Mouse (Mus musculus): ENCODE data around the gene Efcc1.
"Not testable (repeated sequence)": the region's sequence is repeated elsewhere in the genome, so short reads cannot be mapped to it uniquely, and the experiment has no call there.

The Efcc1 gene

DNA sequence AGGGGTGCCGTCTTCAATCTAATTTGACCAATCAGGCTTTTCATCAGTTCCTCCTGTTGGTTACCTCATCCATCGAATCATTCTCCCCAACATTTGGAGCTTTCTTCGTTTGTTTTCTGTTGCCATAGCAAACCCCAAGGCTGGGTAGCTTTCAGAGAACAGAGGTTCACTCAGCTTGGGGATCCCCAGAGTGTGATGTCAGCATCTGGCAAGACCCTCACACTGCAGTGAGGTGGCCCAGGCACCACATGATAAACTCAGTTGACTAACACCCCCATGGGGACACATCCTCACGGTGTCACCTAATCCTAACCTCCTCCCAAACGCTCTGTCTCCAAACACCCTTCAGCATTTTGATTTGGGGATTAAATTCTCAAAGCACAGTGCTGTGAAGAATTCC lies 12.6 kb downstream of the Efcc1 start:
- DNase-seq (ENCODE audit: low spot score in 2 of 2): no peak

DNA sequence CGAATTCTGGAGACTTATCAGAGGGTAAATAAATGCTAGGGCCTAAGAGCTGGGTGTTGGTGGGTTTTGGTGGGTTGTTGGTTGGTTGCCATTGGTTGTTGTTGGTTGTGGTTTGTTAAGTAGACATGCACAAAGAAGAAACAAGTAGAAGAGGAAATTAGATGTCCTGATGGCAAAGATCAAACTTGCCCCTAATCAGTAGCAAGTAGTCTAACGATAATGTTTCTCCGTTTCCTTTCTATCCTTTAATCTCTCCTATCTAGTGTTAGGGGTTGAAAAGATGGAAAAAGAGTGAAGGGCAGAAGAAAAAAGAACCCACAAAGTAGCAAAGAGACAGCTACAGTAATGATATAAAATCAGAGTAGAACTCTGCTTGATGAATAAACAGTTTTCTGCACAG lies 14.0 kb downstream of the Efcc1 start:
- no peak for DNase-seq (ENCODE audit: low spot score in 2 of 2)

DNA sequence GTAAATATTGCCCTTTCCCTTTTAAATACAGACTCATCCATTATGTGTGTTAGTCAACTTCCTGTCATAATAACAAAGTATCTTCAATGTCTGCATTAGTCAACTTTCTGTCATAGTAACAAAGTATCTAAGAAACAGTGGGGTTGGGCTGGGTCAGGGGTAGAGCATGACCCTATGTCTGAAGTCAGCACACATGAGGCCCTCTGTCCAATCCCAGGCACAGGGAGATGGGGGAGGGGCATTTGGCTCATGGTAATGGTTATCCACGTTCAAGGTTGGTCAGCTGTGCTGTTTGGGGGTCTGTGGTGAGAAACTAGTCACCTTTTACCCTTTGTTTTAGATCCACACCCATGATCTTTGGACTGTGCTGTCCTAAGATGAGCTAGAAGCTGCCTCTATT lies 14.6 kb downstream of the Efcc1 start:
- DNase-seq (ENCODE audit: low spot score in 2 of 2): no peak

DNA sequence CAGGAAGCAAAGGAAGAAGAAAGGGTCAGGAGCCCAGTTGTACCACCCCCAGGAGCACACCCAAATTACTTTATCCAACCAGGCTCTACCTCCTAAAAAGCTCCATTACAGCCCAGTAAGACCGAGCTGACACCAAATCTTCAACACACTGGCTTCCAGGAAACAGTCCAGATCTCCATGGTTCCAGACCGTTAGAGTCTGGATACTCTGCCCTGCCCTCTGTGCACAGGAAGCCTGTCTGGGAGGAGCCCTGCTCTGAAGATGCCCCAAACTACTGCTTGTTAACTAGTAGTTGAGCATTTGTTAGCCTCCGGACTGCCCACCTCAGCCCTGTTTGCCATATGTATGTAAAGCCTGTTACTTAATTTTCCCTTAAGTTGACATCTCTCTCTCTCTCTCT lies 15.4 kb downstream of the Efcc1 start:
- DNase-seq (ENCODE audit: low spot score in 2 of 2): no peak

DNA sequence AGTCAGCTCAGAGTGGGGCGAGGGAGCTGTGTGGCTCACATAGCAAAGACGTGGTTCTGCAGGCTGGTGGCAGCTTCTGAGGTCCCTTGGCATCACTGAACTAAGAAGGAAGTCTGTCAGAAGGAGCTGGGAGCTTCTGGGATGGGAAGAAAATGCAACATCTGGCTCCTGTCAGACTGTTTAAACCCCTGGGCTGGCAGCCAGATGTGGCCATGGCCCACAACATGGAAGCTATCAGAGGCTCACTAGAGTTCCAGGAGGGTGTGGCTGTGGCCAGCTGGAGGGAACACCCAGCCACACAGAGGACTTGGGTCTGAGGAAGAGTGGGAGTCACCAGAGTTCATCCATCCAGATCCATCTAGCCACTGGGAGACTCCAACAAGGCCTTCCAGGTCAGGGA lies 16.2 kb downstream of the Efcc1 start:
- DNase-seq (ENCODE audit: low spot score in 2 of 2): peak in 1 of 2 experiments; percentile 70

DNA sequence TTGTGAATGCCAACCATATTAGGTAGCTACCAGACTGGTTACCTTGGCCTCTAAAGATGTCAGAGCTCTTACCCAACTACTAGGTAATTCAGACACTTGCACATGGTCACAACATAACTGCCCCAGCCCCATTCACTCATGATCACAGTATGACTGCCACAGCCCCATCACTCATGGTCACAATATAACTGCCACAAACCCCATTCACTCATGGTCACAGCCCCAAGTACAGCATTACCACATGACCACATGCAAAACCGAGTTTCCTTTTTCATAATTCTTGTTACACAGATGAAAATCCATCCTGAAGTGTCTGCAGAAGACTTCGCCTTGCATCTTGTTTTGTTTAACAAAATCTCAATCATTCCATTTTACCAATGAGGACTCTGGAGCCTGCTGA lies 17.4 kb downstream of the Efcc1 start:
- no peak for DNase-seq (ENCODE audit: low spot score in 2 of 2)

DNA sequence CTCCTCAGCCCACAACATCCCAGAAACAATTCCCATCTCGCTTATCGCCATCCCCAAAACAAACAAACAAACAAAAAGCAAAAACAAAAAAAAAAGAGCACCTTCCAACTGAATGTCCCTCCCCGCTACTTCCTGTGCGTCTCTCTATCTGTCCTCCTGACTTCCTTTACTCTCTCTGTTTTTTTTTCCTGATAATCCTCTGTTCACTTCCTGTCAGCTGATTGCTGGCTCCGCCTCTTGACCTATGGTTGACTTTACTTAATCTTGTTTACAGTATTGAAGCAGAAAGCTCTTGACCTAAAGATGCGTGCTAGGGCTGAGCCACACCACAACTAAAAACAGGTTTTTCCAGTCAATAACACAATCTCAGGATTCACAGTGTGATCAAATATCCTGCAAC lies 17.9 kb downstream of the Efcc1 start:
- no peak for DNase-seq (ENCODE audit: low spot score in 2 of 2)

DNA sequence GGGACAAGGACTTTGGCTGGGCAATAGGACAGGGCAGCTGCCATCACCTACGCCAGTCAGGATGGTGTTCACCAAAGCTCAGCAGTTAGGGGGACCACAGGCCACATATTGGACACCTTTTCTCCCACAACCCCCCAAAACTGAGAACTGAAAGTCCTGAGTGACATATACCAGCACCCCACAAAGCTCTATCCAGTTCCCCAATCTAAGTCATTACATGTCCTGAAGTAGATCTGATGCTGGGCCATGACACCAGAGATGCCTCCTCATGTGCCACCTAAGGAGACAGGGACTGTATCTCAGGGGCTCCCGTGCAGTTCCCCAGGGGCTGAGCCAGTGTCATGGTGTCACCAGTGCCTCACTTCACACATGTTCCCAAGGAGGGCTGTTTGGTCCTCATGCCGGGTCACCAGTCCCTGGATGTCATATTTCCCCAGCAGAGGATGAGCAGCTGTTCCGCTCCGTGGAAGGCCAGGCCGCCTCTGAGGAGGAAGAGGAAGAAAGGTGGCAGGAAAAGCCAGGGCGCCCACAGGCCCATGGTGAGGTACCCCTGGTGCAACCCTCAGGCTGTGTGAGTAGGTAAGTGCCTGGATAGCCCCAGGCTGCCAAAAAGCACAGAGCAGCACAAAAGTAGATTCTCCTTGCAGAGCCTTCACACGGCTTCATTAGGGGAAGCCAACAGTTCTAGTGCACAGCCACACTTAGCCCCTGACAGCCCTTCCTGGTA lies 19.7 kb downstream of the Efcc1 start:
- DNase-seq (ENCODE audit: low spot score in 2 of 2): no peak

DNA sequence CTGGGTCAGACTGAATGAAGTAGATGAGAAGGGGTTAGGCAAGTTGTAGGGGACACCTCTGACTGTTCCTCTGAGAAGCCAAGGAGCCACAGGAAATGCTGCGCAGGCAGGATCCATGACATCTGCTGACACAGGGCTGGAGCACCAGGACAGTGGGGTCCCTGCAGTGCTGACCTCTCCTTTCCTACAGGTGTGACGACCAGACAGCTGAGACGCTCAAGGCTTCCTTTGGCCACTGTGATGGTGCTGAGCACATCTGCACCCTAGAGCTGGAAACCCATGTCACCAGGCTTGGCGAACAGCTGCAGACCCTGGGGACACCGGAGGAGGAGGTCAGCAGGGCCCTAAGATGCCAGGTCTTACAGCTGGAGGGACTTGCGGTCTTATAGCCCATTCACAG lies 20.9 kb downstream of the Efcc1 start:
- no peak for DNase-seq (ENCODE audit: low spot score in 2 of 2)

DNA sequence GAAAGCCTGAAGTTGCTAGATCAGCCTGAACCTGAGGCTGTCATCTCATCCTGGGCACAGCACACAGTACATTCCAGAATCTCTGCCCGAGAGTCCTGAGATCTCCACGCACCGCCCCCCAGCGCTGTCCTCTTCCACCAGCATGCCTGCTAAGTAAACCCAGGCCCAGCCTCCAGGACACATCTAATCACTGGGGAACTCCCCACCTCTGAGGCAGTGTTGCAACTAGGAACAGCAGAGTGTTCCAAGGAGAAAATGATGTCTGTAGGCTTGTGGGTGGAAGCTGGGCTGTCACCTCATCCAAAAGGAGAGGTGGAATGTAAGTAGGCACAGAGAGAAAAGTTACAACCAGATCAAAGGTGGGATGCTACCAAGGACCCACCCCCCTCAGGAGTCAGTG lies 24.5 kb downstream of the Efcc1 start:
- DNase-seq (ENCODE audit: low spot score in 2 of 2): no peak

DNA sequence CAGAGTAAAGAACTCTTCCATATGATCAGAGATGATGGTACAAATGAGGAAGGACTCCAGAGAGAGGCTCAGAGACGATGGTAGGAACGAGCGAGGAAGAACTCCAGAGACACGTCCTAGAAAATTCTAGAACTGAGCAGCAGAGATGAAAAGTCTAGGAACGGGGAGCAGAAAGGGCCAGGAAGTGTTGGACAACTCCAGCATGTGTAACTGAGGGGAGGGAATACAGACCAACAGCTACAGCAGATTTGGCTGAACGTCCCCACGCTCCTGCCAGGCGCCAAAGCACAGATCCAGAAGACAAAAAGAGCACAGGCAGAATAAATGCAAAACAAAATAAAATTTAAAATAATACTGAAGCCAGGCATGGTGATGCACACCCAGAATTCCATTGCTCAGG lies 26.2 kb downstream of the Efcc1 start:
- DNase-seq (ENCODE audit: low spot score in 2 of 2): no peak

DNA sequence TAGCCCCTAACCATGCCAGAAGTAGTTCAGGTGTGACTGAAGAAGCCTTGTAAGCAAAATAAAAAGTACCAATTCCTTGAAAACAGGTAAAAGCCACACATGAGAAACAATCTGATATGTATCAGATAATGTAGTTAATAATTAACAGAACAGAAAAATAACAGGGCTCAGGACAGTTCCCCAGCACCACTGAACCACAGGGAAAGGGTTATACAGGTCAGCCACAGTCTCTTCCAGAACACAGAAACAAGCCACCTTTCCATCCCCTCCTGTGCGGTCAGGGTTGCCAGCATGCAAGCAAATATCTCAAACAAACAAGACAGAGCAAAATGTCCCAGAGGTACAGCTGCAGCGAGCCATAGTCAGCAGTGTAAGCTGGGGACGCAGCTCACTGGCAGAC lies 28.7 kb downstream of the Efcc1 start:
- no peak for DNase-seq (ENCODE audit: low spot score in 2 of 2)

DNA sequence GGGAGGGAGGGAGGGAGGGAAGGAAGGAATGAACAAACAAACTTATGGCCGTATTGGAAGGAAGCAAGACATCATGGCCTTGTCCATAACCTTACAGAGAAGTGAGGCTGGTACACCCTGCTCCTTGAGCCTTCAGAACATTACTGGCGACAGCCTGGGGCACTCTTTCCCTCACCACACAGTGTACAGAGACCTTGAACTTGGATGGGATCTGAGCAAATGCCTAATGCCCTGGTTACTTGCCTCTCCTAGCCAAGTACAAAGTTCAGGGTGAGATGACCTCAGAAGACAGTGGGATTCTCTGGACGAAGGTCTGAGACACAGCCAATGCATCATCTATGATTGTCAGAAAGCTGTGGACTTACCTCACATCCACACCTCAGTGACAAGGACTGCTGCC lies 29.2 kb downstream of the Efcc1 start:
- DNase-seq (ENCODE audit: low spot score in 2 of 2): no peak

DNA sequence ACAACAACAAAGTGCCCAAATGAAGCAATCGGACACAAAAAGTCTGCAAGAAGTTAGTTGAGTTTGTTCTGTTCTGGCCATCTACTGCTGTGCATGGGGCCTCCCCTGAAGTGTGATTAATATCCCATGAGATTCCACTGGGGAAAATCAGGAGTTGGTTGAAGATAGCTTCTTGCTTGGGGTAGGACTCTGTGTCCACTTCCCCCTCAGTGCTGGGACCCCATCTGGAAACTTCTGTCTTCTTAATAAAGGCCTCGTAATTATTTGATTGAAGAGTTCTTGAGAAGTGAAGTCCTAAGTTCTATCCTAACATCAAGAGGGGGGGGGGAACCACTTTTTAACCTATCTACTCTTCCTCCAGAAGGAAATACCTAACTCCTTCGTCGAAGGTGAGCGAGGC lies 31.5 kb downstream of the Efcc1 start:
- DNase-seq (ENCODE audit: low spot score in 2 of 2): no peak

DNA sequence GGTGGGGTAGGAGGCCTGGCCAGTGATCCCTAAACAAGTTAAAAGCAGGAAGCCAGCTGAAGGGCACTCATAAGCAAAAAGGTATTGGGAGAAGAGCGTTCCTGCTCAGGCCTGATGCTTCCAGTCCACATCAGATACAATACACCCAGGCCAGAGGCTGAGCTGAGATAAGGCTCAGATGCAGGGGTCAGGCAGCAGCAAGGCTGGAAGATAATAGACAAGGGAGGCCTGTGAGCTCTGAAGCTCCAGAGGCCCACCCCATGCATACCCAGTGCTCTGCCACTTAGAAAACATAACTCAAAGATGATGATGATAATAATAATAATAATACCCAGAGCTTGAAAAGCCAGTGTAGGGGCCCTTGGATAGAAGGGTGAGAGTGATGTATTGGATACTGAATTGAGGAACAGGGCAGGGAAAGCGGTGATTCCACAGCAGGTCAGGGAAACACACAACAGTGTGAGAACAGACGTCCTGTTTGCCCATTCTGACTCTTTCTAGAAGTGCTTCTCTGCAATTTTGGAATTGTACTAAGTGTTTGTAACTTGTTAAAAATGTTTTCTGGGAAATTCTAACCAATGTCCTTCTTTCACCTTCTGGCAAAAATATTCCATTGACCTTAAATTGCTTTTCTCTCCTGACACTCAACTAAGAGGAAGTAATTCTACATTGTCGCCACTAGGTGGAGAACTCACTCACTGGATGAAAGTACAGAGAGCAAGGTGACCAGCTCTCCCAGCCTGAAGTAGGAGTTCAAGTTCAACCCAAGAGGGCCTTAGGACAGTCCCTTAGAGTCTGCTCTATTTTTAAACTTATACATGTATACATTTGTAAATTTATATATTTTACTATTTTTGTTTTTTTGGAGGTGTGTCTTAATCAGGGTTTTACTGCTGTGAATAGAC lies 33.0 kb downstream of the Efcc1 start:
- no peak for DNase-seq (ENCODE audit: low spot score in 2 of 2)

DNA sequence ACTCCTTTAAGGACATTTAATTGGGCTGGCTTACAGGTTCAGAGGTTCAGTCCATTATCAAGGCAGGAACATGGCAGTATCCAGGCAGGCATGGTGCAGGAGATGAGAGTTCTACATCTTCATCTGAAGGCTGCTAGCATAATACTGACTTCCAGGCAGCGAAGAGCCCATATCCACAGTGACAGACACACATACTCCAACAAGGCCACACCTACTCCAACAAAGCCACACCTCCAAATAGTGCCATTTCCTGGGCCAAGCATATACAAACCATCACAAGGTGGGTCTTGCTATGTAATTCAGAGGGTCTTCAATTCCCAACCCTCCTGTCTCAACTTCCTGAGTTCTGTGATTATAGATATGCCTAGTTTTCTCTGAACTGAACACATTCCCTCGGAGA lies 33.6 kb downstream of the Efcc1 start:
- not testable (repeated sequence) for DNase-seq (ENCODE audit: low spot score in 2 of 2)

DNA sequence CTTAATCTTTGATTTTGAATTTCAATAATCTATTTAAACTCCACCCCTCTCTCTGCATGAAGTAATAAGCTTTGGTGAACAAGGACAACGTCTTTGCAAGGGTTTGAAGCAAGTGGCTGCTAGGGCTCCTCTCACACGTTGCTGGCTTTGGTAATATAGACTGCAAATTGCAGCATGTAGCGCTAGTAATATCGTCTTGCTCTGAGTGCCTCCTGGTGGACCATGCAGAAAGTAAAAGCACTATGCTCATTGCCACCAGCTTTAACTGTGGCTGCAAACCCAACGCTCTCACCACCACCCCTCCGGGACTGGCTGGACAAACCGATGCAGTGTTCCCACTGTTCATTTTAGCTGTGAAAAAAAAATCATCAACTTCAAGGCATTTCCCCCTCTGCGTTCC lies 40.0 kb downstream of the Efcc1 start:
- DNase-seq (ENCODE audit: low spot score in 2 of 2): no peak

DNA sequence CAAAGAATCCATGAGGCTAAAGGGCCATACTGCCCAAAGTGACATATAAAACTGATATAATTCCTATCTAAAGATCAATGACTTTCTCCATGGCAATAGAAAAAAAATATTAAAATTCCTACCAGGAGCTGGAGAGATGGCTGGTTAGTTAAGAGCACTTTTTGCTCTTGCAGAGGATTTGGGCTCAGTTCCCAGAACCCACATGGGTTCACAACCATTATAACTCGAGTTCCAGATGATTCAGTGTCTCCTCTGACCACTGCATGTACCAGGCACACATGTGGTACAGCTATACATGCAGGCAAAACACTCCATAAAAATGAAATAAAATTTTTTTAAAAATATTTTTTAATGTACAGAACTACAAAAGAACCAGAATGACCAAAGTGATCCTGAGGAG lies 43.8 kb downstream of the Efcc1 start:
- no peak for DNase-seq (ENCODE audit: low spot score in 2 of 2)

DNA sequence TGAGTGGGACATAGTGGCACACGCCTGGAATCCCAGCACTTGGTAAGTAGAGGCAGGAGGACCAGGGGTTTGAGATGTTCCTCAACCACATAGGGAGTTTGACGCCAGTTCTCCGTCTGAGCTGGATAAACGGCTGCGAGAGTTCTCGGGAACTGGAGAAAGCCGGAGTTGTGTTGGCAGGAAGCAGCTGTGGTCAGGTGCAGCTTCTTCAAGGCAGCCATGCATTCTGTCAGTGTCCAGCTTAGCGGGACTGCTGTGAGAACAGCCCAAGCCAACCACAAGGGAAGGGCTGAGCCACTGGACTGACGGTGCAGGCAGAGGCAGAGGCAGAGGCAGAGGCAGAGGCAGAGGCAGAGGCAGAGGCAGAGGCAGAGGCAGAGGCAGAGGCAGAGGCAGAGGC lies 44.2 kb downstream of the Efcc1 start:
- DNase-seq (ENCODE audit: low spot score in 2 of 2): no peak

DNA sequence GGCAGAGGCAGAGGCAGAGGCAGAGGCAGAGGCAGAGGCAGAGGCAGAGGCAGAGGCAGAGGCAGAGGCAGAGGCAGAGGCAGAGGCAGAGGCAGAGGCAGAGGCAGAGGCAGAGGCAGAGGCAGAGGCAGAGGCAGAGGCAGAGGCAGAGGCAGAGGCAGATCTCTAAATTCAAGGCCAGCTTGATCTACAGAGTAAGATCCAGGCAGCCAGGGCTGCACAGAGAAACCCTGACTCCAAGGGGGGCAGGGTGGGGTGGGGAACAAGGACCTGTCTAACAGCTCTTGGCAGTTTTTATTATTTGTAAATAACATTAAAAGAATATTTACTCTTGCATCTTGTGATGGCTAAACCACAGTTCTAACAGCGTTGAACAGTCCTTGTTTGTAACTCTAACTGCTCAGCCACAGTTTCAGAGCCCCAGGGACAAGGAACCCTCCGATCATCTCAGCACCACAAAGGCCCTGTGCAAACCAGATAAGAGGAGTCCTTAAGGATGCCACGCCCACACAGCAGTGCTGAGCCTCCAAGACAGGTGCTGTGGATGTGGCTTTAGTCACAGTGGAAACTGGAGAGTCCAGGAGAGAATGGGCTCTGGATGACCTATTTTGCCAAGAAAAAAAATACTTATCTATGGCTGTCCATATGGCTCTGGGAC lies 45.0 kb downstream of the Efcc1 start:
- no peak for DNase-seq (ENCODE audit: low spot score in 2 of 2)

DNA sequence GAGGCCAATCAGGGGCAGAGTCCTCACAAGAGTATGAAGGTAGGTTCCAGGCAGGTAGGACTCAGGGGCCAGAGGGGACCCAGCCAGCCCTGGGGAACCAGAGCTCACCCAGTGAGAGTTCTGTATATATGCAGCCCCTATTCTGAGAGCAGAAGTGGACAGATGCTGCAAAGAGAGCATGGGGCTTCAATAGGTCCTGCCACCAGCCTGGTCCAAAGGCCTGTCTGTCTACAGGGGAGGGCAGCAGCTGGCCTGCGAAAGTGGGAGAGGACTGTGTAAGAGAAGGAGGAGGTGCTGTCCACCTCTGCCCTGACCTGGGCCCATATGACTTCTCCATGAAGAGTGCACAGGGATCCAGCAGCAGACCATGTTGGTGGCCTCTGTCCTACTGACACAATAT lies 46.0 kb downstream of the Efcc1 start:
- no peak for DNase-seq (ENCODE audit: low spot score in 2 of 2)

DNA sequence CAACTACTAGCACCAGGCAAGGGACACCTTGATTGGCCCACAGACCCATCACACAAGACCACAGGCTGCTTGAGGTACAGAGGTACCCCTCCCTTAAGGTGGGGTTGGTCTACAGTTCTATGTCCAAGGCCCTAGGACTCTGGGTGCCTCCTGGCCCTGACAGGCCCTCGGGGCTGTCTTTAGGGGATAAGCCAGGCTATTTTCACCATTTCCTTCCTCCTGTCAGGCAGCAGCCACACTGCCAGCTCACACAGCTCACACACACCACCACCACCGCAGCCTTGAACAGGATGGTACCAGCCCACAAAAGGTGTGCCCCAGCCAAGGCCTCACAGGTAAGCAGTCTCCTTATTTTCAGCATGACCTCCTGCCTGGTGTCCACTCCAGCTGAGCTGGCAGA lies 47.2 kb downstream of the Efcc1 start, which contains the start of gene Gp9:
Gp9 (plus strand) TSS at position 231 of the 400 bp plus-strand sequence.
- DNase-seq (ENCODE audit: low spot score in 2 of 2): no peak
